Mouse (Mus musculus) bone marrow macrophage, adult 2 months (primary cell): ENCODE data around the gene Baz2b.

Experiments used
- CTCF ChIP-seq: IDR thresholded peaks from 2 replicates; pipeline ENCODE4 v1.5.1; 2012; ENCODE audit warnings: low read depth, mild to moderate bottlenecking, low read length, moderate library complexity
- POLR2A ChIP-seq: IDR thresholded peaks from 2 replicates; pipeline ENCODE4 v1.6.1; 2012; ENCODE audit warnings: mild to moderate bottlenecking, low read depth, low read length, borderline replicate concordance

GRCm38 (mm10) chr2:60138751-60139162 lies 70.9 kb downstream of the Baz2b start:
- TF ChIP-seq CTCF (no peak), POLR2A (no peak)
